Comparison of ENCODE assay signal across 12 mouse cellular contexts in genomic region chr6:145387378-145387777, GRCm38 (mm10).
DNase-seq lines count a peak whose midpoint lies in the region; ATAC-seq and TF ChIP-seq lines count a peak whose summit lies in the region.
"Had no signal": no experiment of that assay in that cellular context is flagged by ENCODE, and none has a peak within 500 bp of the region (broad histone marks: within the 10 kb centered on the region; RNA-seq: fewer than 3 reads in every experiment).

No protein-coding gene starts in this region.

- peaks cover 10% of the 10 kb centered on the region for H3K4me1 ChIP-seq in hindbrain, embryonic 15.5 days (replicated peaks)
- peaks cover 26% of the 10 kb centered on the region for H3K4me1 ChIP-seq in hindbrain, embryonic 13.5 days (replicated peaks)
- H3K4me1 ChIP-seq in liver, embryonic 12.5 days: no peaks in the 10 kb centered on the region

- no peak overlapping the region for H3K4me2 ChIP-seq in hindbrain, embryonic 15.5 days
- H3K4me2 ChIP-seq in hindbrain, embryonic 13.5 days: no peak overlapping the region
- no peak overlapping the region for H3K4me2 ChIP-seq in liver, embryonic 12.5 days

- H3K27me3 ChIP-seq in hindbrain, embryonic 15.5 days: no peaks in the 10 kb centered on the region
- no peaks in the 10 kb centered on the region for H3K27me3 ChIP-seq in hindbrain, embryonic 13.5 days
- H3K27me3 ChIP-seq in liver, embryonic 12.5 days (replicated peaks): 0 out of 2 replicates have a peak, but pooled peaks cover 5% of the 10 kb centered on the region

- no peaks in the 10 kb centered on the region for H3K36me3 ChIP-seq in hindbrain, embryonic 15.5 days
- H3K36me3 ChIP-seq in hindbrain, embryonic 13.5 days: no peaks in the 10 kb centered on the region
- no peaks in the 10 kb centered on the region for H3K36me3 ChIP-seq in liver, embryonic 12.5 days
- H3K36me3 ChIP-seq: G1E had no signal

- H3K4me3 ChIP-seq in hindbrain, embryonic 15.5 days: no peak overlapping the region
- no peak overlapping the region for H3K4me3 ChIP-seq in hindbrain, embryonic 13.5 days
- no peak overlapping the region for H3K4me3 ChIP-seq in liver, embryonic 12.5 days

- 0 out of 2 replicates have a peak, but pooled peaks have one; percentile 57 for ATAC-seq in hindbrain, embryonic 15.5 days (ENCODE audit: low FRiP score, low read depth)
- ATAC-seq in hindbrain, embryonic 13.5 days (ENCODE audit: low FRiP score): no peak
- no peak for ATAC-seq in liver, embryonic 12.5 days
- ATAC-seq: intestine, embryonic 16.5 days had no signal

- peak; percentile 81 for DNase-seq in brain, embryonic 14.5 days (ENCODE audit: low read depth)
- peak; percentile 56 to 71 for DNase-seq in frontal cortex, adult 2 months (ENCODE audit: extremely low spot score in 1 of 2, low spot score in 1 of 2)
- peak; percentile 58 to 82 for DNase-seq in left cerebral cortex, postnatal 25 days (ENCODE audit: low spot score in 2 of 2)
- DNase-seq in thymus, postnatal 14 days: no peak
- no peak for DNase-seq in ovary, postnatal 10 days (ENCODE audit: low spot score)
- DNase-seq: adrenal gland, postnatal 14 days; cerebellum, postnatal 25 days had no signal

- H3K9ac ChIP-seq in hindbrain, embryonic 15.5 days: no peak overlapping the region
- H3K9ac ChIP-seq in hindbrain, embryonic 13.5 days: no peak overlapping the region
- no peak overlapping the region for H3K9ac ChIP-seq in liver, embryonic 12.5 days

- H3K27ac ChIP-seq in hindbrain, embryonic 15.5 days (replicated peaks): no peak overlapping the region
- H3K27ac ChIP-seq in hindbrain, embryonic 13.5 days: no peak overlapping the region
- no peak overlapping the region for H3K27ac ChIP-seq in liver, embryonic 12.5 days

- TF ChIP-seq POLR2A in brain, embryonic 14.5 days (IDR thresholded peaks at IDR 0.05; ENCODE audit: borderline replicate concordance, extremely low read depth, insufficient read depth, insufficient read length, poor library complexity, severe bottlenecking): no peak

- intact Hi-C loops in left cerebral cortex, postnatal 25 days (cut with DNase I): no loop called here

- 64% methylated on average over 6 of the region's 6 CpGs for WGBS in hindbrain, embryonic 15.5 days
- 68% methylated on average over 6 of the region's 6 CpGs for WGBS in hindbrain, embryonic 13.5 days
- 76% methylated on average over 6 of the region's 6 CpGs for WGBS in liver, embryonic 12.5 days (ENCODE audit: insufficient replicate concordance)

- TF ChIP-seq CTCF in brain, embryonic 14.5 days (IDR thresholded peaks at IDR 0.05; ENCODE audit: borderline replicate concordance, extremely low read depth, insufficient read depth, insufficient read length): no peak

- H3K9me3 ChIP-seq in hindbrain, embryonic 15.5 days: no peaks in the 10 kb centered on the region
- H3K9me3 ChIP-seq in hindbrain, embryonic 13.5 days: no peaks in the 10 kb centered on the region
- H3K9me3 ChIP-seq in liver, embryonic 12.5 days (replicated peaks): no peaks in the 10 kb centered on the region

Comparison
In these comparisons a context has a peak if more than half of its experiments do, and no peak if none do; other contexts are left out.
1. DNase-seq: peak in brain, embryonic 14.5 days (single experiment), frontal cortex, adult 2 months (2 of 2) and left cerebral cortex, postnatal 25 days (2 of 2); none in thymus, postnatal 14 days (single experiment) and ovary, postnatal 10 days (single experiment).